In genomic region chr3:101097146-101097800, GRCm38 (mm10) we compare ENCODE assay signal across 14 mouse cellular contexts. TPM values are rescaled to one million over a fixed set of nuclear protein-coding genes. Genes with fewer than 3 reads are reported as not detected.
DNase-seq lines count a peak whose midpoint lies in the region; ATAC-seq lines count a peak whose summit lies in the region.
"Had no signal": no experiment of that assay in that cellular context is flagged by ENCODE, and none has a peak within 500 bp of the region (broad histone marks: within the 10 kb centered on the region; RNA-seq: fewer than 3 reads in every experiment).

No protein-coding gene starts in this region.

- no peaks in the 10 kb centered on the region for H3K9me3 ChIP-seq in heart, embryonic 11.5 days (replicated peaks; ENCODE audit: control insufficient read depth, low read length)
- H3K9me3 ChIP-seq in forebrain, embryonic 13.5 days (replicated peaks), result no peaks in the 10 kb centered on the region
- no peaks in the 10 kb centered on the region for H3K9me3 ChIP-seq in kidney, embryonic 14.5 days (ENCODE audit: control insufficient read depth, low read length)
- H3K9me3 ChIP-seq: hindbrain, embryonic 13.5 days; neural tube, embryonic 12.5 days had no signal

- no peaks in the 10 kb centered on the region for H3K27me3 ChIP-seq in heart, embryonic 11.5 days (ENCODE audit: control insufficient read depth, insufficient read depth, low read length)
- H3K27me3 ChIP-seq in forebrain, embryonic 13.5 days, result no peaks in the 10 kb centered on the region
- H3K27me3 ChIP-seq in kidney, embryonic 14.5 days (ENCODE audit: control insufficient read depth, insufficient read depth, low read length), result no peaks in the 10 kb centered on the region
- H3K27me3 ChIP-seq: hindbrain, embryonic 13.5 days; neural tube, embryonic 12.5 days had no signal

- ATAC-seq in heart, embryonic 11.5 days (replicated peaks; ENCODE audit: insufficient number of reproducible peaks, low FRiP score, low TSS enrichment), result no peak
- peak; percentile 86 for ATAC-seq in forebrain, embryonic 13.5 days
- no peak for ATAC-seq in kidney, embryonic 14.5 days (ENCODE audit: low FRiP score, low TSS enrichment)
- ATAC-seq: midbrain, embryonic 16.5 days had no signal

- DNase-seq in heart, adult 11 months, result peak; percentile 84
- DNase-seq in right cerebral cortex, adult 2 months (ENCODE audit: low spot score in 2 of 2), result peak; percentile 43 to 57
- no peak for DNase-seq in right cerebral cortex, postnatal 25 days
- DNase-seq in natural killer cell, adult 2 months (ENCODE audit: low spot score in 2 of 2), result no peak
- DNase-seq: cerebellum, adult 11-12 months; heart, postnatal 10 days; kidney, postnatal 36 days had no signal

- WGBS in heart, embryonic 11.5 days (ENCODE audit: insufficient replicate concordance), result 75% methylated on average over 9 of the region's 9 CpGs
- 50% methylated on average over 9 of the region's 9 CpGs for WGBS in forebrain, embryonic 13.5 days
- 63% methylated on average over 9 of the region's 9 CpGs for WGBS in kidney, embryonic 14.5 days

- H3K4me2 ChIP-seq in heart, embryonic 11.5 days, result no peak overlapping the region
- no peak overlapping the region for H3K4me2 ChIP-seq in forebrain, embryonic 13.5 days
- H3K4me2 ChIP-seq in kidney, embryonic 14.5 days (replicated peaks; ENCODE audit: low read depth, low read length), result no peak overlapping the region
- H3K4me2 ChIP-seq: hindbrain, embryonic 13.5 days; neural tube, embryonic 12.5 days had no signal

- no peaks in the 10 kb centered on the region for H3K36me3 ChIP-seq in heart, embryonic 11.5 days (ENCODE audit: control insufficient read depth, insufficient read depth, low read length)
- H3K36me3 ChIP-seq in forebrain, embryonic 13.5 days (ENCODE audit: poor library complexity, severe bottlenecking), result no peaks in the 10 kb centered on the region
- H3K36me3 ChIP-seq in kidney, embryonic 14.5 days (ENCODE audit: control insufficient read depth, insufficient read depth, low read length), result no peaks in the 10 kb centered on the region
- H3K36me3 ChIP-seq: hindbrain, embryonic 13.5 days; neural tube, embryonic 12.5 days had no signal

- no peak overlapping the region for H3K9ac ChIP-seq in heart, embryonic 11.5 days (ENCODE audit: low read depth, low read length)
- H3K9ac ChIP-seq in forebrain, embryonic 13.5 days, result no peak overlapping the region
- H3K9ac ChIP-seq in kidney, embryonic 14.5 days (ENCODE audit: low read depth, low read length), result no peak overlapping the region
- H3K9ac ChIP-seq: hindbrain, embryonic 13.5 days; neural tube, embryonic 12.5 days had no signal

- no peak overlapping the region for H3K4me3 ChIP-seq in heart, embryonic 11.5 days (ENCODE audit: low read depth, low read length)
- no peak overlapping the region for H3K4me3 ChIP-seq in forebrain, embryonic 13.5 days
- H3K4me3 ChIP-seq in kidney, embryonic 14.5 days (ENCODE audit: low read length), result no peak overlapping the region
- H3K4me3 ChIP-seq: erythroblast, embryonic 14.5 days; hindbrain, embryonic 13.5 days; neural tube, embryonic 12.5 days had no signal

- no peak overlapping the region for H3K27ac ChIP-seq in heart, embryonic 11.5 days (ENCODE audit: low read depth, low read length)
- H3K27ac ChIP-seq in forebrain, embryonic 13.5 days, result peak overlapping the region; percentile 37
- H3K27ac ChIP-seq in kidney, embryonic 14.5 days (ENCODE audit: low read depth, low read length), result no peak overlapping the region
- H3K27ac ChIP-seq: hindbrain, embryonic 13.5 days; neural tube, embryonic 12.5 days had no signal

- peaks cover 14% of the 10 kb centered on the region for H3K4me1 ChIP-seq in heart, embryonic 11.5 days (ENCODE audit: control insufficient read depth, insufficient read depth, low read length)
- peaks cover 70% of the 10 kb centered on the region for H3K4me1 ChIP-seq in forebrain, embryonic 13.5 days
- peaks cover 9% of the 10 kb centered on the region for H3K4me1 ChIP-seq in kidney, embryonic 14.5 days (ENCODE audit: control insufficient read depth, insufficient read depth, low read length)

RNA-seq across cellular contexts. Expression of gene Ptgfrn, which starts 12.8 kb away (rescaled TPM):
- 7.4 and 8.3 TPM in 2 replicates for polyA plus RNA-seq in heart, embryonic 11.5 days (2014; fragmentation: Nextera tagmentation; extraction: Ambion mirVana)
- 4.0 and 4.5 TPM in 2 replicates for polyA plus RNA-seq in forebrain, embryonic 13.5 days (2015; fragmentation: Nextera tagmentation; extraction: Ambion mirVana)
- 4.4 and 4.7 TPM in 2 replicates for polyA plus RNA-seq in kidney, embryonic 14.5 days (2014; fragmentation: Nextera tagmentation; extraction: Ambion mirVana)
- polyA plus RNA-seq: erythroblast, embryonic 14.5 days had no signal

Comparison
In these comparisons a context has a peak if more than half of its experiments do, and no peak if none do; other contexts are left out.
1. DNase-seq: peak in heart, adult 11 months (single experiment) and right cerebral cortex, adult 2 months (2 of 2); none in right cerebral cortex, postnatal 25 days (single experiment) and natural killer cell, adult 2 months (0 of 2).